Mouse (Mus musculus): ENCODE measurements around the gene Thpo. TPM values are rescaled to one million over a fixed set of nuclear protein-coding genes. Genes with fewer than 3 reads are reported as not detected.

Gene Thpo
- total RNA-seq, 1 experiment from 2014 or later, result 3.2 TPM

DNA sequence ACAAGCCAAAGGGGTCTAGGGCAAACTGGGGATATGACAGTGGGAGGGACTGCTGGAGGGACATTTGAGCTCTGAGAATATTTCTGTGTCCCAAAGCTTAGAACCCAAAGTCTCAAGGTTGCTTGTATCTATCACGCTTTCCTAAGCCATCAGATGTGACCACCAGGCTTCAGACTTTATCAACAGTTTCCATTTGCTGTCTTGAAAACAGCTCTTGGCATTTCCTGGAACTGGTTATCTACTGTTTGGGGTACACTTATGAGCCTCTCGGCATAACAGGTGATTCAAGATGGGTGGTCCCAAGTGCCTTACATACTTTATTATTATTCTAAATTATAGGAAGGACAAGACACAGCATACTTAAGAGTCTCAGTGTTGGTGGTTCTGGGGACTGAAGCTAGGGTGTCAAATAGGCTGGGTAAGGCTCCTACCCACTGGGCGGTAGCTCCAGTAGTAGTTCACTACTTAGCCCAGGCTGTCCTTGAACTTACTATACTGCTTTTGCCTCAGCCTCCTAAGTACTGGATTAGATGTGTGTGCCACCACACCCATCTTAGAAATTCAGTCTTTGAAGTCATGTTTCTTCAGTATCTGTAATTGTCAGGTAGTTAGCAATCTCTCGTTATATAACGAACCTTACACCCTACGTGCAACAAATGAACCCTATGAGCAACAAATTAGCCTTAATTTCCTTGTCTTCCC lies 30.5 kb downstream of the Thpo start:
- no peak for DNase-seq

DNA sequence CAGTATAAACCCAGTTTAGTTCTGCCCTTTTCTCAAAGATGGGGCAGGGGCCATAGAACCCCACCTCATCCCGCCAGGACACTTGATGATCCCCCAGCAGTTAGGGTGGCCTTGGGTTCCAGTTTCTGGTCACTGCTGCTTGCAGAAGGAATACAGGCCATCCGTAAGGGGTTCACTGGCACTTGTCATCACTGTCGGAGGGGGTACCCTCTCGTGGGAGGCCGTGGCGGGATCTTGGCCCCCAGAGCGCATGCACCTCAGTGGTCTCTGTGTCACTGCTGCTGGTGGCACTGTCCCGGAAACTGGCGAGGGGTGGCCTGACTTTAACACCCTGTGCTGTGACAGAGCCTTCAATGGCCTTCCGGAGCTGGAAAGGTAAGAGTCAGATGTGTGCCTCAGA lies 31.2 kb downstream of the Thpo start:
- DNase-seq, result no peak

DNA sequence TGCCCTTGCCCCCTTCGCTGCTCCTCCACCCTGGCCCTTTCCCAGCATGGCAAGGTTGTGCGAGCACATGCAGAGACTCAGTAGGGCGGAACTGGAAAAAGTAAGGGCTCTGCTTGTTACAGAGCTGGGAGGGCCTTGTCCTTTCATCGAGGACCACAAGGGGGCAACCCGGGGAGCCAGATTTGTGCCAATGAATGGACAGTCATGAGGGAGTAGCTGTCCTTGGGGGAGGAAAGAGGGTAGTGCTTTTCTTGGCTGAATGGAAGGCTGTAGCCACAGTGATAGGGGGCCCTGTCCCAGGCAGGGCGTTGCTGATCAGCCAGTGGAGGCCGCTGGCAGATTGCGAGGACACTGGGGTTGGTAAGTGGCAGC lies 31.8 kb downstream of the Thpo start:
- peak; percentile 82 for DNase-seq

DNA sequence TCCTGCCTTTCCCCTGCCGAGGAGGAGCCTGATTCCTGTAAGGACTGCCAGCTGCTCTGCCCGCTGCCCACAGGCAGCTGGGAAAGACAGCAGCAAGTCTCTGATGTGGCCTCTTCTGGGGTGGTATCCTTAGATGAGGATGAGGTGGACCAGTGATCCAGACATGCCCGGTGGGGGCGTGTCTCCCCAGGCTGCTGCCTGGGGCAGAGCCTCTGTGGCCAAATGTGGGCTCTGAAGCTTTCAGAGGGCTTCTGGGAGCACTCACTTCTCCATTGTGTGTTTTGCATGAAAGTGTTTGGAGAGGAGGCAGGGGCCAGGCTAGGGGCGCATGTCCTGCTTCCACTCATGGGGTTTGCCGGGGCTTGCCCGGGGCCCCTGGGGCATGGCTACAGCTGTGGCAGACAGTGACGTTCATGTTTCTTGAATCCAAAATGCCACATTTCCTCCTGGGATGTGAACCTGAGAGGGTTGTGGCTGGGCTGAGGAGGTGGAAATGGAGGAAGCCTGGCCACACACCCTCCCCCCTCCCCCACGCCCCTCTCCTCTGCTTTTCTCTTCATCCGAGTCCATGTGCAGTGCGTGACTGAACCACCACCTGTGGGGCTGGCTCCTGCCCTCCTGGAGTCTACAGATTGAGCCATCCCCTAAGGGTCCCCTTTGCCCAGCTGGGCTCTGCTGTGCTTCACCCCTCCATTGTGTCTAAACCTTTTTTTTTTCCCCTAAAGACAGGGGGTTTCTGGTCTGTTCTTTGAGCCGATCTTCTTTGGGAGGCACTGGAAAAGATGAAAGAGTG lies 32.4 kb downstream of the Thpo start:
- DNase-seq, result no peak

DNA sequence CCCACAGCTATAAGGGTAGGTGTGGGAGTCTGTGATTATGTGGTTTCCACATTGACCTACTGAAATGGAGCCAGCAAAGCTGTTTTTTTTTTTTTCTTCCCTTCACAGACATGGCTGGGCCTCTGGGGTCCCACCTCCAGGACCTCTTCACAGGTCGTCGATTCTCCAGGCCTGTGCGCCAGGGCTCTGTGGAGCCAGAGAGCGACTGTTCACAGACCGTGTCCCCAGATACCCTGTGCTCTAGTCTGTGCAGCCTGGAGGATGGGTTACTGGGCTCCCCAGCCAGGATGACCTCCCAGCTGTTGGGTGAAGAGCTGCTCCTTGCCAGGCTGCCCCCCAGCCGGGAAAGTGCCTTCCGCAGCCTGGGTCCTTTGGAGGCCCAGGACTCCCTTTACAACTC lies 33.0 kb downstream of the Thpo start:
- DNase-seq, result no peak

DNA sequence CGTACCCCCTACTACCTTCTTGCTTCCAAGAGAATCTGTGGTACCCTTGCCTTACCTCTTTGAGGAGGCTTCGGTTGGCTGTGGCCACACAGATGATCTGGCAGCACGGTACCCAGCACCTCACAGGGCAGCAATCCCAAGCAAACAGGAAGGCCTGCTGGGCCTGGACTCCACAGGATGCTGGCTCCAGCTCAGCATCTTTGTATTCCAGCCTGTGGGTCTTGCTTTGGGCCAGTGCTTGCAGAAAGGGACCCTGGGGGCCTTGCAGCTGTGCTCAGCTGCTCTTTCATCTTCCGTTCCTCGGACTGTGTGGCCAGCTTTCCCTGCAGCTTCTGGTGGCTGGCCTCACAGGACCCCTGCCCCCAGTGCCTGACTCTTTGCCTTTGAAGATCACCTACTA lies 34.3 kb downstream of the Thpo start:
- DNase-seq, result no peak

DNA sequence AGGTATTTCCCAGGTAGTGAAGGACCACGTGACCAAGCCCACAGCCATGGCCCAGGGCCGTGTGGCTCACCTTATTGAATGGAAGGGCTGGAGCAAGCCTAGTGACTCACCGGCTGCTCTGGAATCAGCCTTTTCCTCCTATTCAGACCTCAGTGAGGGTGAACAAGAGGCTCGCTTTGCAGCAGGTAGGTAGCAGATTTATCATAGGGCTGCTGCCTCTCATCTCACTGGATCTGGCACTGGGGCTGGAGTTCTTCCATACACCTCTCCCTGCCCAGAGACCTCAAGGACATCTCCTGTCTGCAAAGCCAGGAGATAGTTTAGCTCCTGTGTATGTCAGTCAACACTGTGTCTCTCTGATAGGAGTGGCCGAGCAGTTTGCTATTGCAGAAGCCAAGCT lies 35.0 kb downstream of the Thpo start:
- DNase-seq, result no peak

DNA sequence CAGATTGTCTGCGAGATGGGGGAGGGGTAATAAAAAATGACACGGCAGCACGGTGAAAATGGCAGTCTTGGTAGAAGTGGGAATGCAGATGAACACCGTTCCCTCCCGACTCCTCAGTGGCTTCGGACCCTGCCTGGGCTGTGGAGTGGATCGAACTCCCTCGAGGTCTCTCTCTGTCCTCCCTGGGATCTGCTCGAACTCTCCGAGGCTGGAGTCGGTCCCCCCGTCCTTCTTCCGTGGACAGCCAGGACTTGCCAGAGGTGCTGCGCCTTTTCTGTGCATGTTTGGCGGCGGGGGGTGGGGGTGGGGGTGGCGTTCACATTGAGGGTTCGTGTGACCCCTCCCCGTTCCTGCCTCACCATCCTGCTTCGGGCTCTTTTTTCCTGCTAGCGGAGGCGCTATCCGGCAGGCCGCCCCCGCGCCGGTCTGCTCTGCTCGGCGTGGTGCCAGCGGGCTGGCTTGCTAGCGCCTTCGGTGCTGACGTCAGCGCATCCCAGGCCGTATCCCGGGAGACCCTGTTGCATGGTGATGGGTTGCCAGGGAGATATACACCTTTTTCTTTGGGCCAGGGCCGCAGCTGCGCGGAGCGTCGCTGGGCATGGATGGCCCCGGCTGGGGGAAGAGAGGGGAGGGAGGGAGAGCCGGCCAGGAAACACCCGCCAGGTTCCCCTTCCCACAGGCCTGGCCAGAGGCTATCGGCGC lies 38.5 kb downstream of the Thpo start:
- DNase-seq, result peak; percentile 88

DNA sequence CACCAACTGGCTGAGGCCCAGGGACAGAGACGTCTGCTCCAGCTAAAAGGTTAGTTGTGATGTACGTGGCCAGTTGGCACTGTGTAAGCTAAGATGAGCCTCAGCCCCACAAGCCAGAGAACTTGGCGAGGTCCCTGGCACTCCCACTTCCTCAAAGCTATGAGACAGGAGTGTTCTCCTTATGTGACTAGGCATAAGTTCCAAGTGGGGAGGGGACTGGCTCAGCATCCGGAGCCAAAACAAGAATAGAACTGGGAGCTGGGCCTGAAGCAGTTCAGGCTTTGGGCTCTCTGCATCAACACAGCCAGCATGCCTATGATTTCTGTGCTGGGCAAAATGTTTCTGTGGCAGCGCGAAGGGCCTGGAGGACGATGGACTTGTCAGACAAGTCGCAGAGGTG lies 39.5 kb downstream of the Thpo start:
- no peak for DNase-seq

DNA sequence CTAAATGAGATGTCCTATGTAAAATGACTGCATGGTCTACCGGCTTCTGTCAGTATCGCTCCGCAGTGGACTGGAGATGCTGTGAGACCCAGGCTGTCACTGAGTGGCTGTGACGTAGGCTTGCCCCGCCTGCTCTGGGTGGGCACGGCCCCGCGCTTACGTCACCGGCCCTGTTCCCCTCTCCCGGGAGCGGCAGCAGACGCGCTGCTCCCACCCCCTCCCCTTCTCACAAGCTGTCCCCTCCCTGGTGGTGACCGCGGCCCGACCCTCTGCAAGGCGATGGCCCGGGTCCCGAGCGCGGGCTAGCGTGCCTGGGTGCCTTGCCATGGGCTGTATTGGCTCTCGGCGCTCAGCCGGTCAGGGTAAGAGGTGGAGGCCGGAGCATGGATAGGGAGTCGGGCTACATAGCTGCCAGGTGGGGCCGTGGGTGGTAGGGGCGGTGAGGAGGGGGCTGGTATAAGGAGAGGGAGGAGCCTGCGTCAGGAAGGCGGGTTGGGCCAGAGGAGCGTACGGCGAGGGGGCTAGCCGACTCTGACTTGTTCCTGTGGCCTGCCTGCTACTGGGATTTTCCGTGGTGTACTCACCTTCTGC lies 41.1 kb downstream of the Thpo start, which contains the start of gene Fam131a:
Gene Fam131a (plus strand): TSS at position 131 of the 591 bp plus-strand sequence.
- peak; percentile 93 for DNase-seq

DNA sequence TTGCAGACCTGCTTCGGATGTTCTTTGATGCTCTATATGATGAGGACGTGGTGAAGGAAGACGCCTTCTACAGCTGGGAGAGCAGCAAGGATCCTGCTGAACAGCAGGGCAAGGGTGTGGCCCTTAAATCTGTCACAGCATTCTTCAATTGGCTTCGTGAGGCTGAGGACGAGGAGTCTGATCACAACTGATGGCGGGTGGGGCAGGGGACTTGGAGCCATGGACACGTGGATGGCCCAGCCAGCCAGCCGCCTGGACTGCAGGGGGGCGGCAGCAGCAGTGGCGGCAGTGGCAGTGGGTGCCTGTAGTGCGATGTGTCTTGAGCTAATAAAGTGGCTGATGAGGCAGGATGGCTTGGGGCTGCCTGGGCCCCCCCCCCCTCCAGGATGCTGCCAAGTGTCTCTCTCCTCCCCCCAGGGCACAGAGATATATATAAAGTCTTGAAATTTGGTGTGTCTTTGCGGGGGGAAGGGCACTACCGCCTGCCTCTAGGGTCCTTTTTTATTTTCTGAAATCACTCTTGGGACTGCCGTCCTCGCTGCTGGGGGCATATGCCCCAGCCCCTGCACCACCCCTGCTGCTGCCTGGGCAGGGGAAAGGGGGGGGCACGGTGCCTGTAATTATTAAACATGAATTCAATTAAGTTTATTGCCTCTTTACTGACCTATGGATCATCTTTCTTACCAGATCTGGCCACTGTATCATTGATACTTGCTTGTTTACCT lies 41.9 kb downstream of the Thpo start:
- DNase-seq, result no peak

DNA sequence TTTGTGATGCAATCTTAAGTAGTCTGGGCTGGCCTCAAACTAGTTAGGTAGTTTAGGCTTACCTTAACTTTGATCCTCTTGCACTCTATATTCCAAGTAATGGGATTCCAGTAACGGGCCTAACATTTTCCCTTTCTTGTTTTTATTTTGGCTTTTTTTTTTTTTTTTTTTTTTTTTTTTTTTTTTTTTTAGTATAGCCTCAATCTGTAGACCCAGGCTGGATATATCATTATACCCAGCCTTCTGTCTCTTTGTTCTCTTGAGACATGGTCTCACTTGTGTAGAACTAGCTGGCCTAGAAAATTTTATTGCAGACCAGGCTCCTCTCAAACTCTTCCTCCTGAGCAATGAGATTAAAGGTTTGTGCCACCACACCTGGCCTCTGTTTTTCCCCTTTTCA lies 42.7 kb downstream of the Thpo start:
- no peak for DNase-seq

DNA sequence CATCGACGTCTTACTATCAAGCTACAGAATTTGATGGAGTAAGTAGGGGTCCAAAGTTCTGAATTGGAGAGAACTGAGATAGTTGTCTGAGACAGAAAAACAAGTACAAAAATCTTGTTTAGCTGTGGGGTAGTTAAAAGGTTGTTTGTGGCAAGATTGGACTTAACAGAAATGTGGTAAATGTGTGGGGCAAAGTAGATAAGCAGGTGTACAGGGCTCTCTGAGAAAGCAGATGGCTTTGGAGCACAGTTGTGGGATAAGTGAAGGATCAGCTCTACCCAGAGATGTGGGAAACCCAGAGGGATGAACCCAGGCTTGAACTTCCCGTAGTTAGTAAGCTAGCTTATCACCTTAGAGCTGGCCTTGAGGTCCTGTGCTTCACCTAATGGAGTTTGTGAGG lies 43.5 kb downstream of the Thpo start:
- DNase-seq, result no peak

DNA sequence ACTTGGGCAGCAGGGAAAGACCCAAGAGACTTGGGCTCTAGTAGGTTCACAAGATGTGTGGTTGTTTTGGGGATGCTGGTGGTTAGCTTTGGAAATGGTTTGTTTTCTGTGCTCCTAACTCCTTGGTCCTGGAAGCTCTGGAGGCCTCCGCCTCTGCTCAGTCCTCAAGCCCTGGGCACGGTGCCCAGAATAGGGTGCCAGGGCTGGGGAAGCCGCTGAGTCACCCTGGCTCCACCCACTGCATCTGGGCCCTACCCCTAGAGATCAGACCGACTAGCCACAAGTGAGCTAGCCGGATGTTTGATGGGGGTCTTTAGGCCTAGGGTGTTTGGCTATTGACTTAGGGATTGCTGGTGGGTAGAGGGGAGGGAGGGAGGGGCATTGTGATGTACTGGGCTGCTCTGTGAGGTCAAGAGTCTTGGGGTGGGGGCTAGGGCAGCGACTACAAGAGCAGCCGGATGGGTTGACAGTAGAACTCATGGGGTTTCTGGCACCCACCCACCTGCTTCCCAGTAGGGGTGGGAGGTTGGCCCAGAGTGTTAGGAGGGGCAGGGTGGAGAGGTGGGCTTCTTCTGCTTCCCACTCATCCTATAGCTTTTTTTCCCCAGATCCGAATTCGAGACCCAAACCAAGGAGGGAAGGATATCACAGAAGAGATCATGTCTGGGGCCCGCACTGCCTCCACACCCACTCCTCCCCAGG lies 56.2 kb downstream of the Thpo start:
- peak; percentile 96 for DNase-seq

DNA sequence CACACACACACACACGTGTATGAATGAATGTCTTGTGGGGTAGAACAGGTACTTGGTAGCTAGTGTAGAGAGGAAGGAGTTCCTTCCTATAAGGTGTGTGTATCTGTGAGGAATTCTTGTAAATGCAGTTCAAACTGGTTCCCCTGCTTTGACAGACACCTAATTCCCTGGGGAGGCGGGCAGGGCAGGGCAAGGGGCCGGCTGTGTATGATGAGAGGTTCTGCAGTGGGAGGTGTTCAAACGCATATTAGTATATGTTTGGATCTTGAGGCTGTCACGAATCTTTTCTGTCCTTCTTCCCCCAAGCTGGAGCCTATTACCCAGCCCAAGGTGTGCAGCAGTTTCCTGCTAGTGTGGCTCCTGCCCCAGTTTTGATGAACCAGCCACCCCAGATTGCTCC lies 56.9 kb downstream of the Thpo start:
- DNase-seq, result no peak

DNA sequence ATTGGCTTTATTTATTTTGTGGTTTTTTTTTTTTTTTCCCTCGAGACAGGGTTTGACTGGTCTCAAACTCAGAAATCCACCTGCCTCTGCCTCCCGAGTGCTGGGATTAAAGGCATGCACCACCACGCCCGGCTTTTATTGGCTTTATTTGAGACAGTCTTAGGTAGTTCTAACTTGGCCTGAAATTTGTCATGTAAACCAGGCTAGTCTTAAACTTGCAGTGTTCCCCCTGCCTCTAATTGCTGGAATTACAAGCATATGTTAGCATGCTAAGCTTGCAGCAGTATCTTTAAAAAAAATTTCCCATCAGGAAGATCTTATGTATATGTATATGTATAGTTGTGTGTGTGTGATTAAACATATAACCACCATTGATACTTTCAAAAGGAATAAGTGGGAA lies 57.6 kb downstream of the Thpo start:
- DNase-seq, result no peak

DNA sequence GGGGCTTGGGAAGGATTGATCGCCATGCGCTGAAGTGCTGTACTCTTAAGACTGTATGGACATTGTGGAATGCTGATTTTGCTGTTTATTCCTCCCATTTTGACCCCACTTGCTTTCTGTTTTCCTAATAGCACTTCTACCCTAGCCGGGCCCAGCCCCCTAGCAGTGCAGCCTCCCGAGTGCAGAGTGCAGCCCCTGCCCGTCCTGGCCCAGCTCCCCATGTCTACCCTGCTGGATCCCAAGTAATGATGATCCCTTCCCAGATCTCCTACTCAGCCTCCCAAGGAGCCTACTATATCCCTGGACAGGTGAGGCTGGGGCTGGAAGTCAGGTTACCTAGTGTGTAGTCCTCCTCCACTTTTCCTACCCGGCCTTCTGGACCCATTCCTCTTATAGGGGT lies 59.1 kb downstream of the Thpo start:
- no peak for DNase-seq

Data from adrenal gland, postnatal 25 days (tissue).